Mouse (Mus musculus) hematopoietic stem cell, adult 5-6 weeks (primary cell): Measurements from ENCODE around the gene Gm49369. TPM values are rescaled to one million over a fixed set of nuclear protein-coding genes. Genes with fewer than 3 reads are reported as not detected.
"Not testable (repeated sequence)": the region's sequence is repeated elsewhere in the genome, so short reads cannot be mapped to it uniquely, and the experiment has no call there.

ENCODE experiments used
- ATAC-seq, 2 experiments: fragments of 125-278 bp in 1 of 2; replicated peaks in 1 of 2; 2 replicates each; pipeline ENCODE4 v1.8.0; 2016 to 2017; ENCODE audit warnings: inconsistent platforms in 2 of 2, mild to moderate bottlenecking in 2 of 2, moderate number of reproducible peaks in 2 of 2, low read depth in 1 of 2, moderate TSS enrichment in 1 of 2; ENCODE audit not compliant: low FRiP score in 2 of 2, poor library complexity in 2 of 2, severe bottlenecking in 2 of 2, insufficient read depth in 1 of 2, low TSS enrichment in 1 of 2
- total RNA-seq: library from RNA; stranded (forward); fragments of 172-1452, 232-1000 nt; gene quantifications from 2 replicates; pipeline ENCODE4 v1.2.3, GENCODE M21; 2017

The Gm49369 gene
- 18.0 and 43.2 TPM in 2 replicates for total RNA-seq

DNA sequence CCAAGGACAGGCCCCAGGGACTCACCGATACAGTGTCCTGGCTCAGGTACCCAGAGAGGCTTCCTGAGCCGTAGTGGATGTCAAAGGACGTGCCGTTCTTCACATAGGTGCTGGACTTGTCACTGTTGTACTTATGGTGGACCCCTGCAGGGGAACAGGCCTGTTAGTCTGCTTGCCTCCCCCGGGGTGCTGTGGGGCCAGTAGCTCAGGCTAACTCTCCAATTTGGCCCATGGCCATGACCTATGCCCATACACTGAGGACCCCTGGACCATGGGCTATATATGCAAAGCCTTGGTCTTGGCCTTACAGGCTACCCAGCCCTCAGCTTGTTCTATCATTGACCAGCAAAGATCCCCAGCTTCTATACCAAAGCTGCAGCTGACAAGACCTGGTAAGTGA is at the start of gene Gm49369:
Gene Gm49369 (minus strand): TSS at position 101 of the 400 bp plus-strand sequence.
- ATAC-seq, result no peak

DNA sequence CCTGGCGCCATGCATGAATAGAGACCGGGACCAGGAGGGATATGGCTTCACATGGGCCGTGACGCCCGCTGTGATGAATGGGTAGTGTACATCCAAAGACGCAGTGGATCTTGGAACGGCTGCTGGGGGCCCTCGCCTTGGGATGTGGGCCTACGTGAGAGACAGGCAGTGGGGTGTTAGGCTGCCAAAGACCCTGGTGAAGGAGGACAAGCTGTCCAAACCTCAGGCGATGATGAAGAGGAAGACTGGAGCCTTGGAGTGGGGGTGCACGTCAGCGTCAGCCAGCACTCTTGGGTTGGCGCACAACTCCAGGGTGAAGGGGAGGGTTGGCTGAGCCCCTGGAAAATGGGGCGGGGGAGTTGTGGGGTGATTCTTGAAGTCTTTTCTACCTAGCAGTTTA is 48.6 kb upstream of the Gm49369 start:
- ATAC-seq, result no peak

GRCm38 (mm10) chr7:142430160-142430678 is 47.8 kb upstream of the Gm49369 start:
- ATAC-seq, result peak; percentile 15 to 44; a peak in 3 of 4 replicates

- peak; percentile 40 to 48; a peak in 3 of 4 replicates for ATAC-seq
Observed at GRCm38 (mm10) chr7:142428213-142428612, 45.7 kb upstream of the Gm49369 start.

- ATAC-seq, result no peak
Observed at GRCm38 (mm10) chr7:142425641-142426213, 43.3 kb upstream of the Gm49369 start.

GRCm38 (mm10) chr7:142421826-142422225 is 39.4 kb upstream of the Gm49369 start:
- ATAC-seq, result no peak

DNA sequence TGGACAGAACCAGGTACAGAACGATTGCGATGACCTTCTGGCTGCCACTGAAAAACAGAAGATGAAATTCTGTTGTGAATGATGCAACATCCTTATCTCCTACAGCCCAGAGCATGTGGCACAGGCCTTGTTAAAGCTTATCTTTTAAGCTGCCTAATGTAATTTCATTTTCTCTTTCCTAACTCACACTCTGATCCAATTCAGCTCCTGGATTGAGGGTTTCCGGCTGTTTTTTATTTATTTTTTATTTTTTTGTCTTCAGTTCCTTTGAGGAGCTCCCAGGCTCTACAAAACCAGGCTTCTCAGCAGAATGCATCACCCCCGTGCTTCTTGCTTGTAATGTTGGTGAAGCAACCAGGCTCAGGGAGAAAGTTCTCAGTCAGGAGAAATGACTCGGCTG is 37.4 kb upstream of the Gm49369 start:
- ATAC-seq, result peak in 1 of 2 experiments; percentile 21; a peak in 1 of 4 replicates

GRCm38 (mm10) chr7:142418679-142419078 is 36.2 kb upstream of the Gm49369 start:
- ATAC-seq, result no peak; a peak in 1 of 4 replicates

GRCm38 (mm10) chr7:142418027-142418426 is 35.6 kb upstream of the Gm49369 start:
- ATAC-seq, result no peak

DNA sequence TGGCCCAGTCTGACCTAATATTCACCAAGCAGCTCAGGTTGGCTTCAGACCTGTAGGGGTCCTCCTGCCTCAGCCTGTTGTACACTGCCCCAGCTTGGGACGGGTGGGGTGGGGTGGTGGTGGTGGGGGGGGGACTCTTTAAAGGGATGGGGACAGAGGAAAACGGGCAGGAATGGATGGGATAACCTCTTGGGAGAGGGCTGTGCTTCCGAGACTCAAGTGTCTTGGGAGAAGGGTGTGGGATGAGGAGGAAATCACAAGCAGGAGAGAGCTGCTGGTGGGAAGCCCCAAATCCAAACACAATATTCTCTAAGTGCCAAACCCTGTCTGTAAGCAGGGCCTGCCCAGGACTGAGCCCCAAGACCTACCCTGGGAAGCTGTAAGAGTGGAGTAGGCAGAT is 33.8 kb upstream of the Gm49369 start:
- ATAC-seq, result no peak

GRCm38 (mm10) chr7:142415314-142415713 is 32.8 kb upstream of the Gm49369 start:
- ATAC-seq, result no peak

DNA sequence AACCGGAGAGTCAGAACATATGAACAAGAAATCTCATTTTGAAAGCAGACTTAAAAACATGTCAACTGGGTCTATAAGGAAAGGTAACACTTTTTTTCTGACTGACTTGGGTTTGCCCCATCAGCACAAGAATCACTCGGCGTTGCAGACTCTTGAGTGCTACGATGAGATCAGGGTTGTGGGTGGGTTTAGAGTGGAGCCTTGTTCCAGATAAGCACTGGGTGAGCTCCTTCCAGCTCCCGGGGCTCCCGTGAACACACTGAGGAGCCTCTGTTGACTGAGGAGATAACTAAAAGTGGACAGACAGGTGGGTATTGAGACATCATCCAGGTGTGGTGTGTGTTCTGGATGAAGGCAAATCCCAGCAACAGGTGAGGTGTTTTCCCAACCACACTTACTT is 30.8 kb upstream of the Gm49369 start:
- ATAC-seq, result no peak

GRCm38 (mm10) chr7:142409603-142410002 is 27.1 kb upstream of the Gm49369 start:
- ATAC-seq, result no peak

DNA sequence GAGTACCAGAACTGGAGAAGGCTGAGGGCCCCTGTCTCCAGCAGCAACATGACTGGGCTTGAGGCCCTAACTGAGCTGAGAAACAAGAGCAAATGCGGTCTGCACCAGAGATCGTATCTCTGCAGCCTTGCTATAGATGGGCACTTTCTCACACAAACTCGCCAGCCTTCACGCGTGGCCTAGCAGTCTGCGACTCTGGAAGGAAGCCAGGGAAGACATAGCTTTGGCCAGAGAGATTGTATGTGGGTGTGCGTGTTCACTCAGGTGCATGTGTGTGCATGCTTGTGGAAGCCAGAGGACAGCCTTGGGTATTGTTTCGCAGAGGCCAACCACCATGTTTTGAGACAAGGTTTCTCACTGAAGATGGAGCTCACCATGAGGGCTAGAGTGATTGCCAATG is 26.2 kb upstream of the Gm49369 start:
- no peak for ATAC-seq

GRCm38 (mm10) chr7:142407935-142408334 is 25.5 kb upstream of the Gm49369 start:
- ATAC-seq, result no peak

- not testable (repeated sequence) for ATAC-seq
Observed at GRCm38 (mm10) chr7:142405134-142405533, 22.7 kb upstream of the Gm49369 start.

DNA sequence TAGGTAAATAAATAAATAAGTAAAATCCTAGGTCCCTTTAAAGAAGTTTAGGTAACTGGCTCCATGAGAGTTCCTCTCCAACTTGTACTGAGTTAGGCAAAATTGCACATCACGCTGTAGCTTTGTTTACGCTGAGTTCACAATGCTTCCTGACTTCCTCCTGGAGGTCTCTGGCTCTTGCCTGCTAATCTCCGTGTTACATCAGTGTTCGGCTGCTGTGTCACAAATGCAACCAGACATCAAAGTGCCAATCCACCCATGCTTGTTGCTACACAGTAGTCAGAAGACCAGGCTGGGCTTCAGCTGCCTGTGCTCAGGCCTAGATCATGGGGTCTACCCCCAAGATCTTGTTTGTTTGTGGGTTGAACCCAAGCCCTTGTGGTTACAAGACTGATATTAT is 21.1 kb upstream of the Gm49369 start:
- ATAC-seq, result peak; percentile 13 to 61; a peak in 2 of 4 replicates

DNA sequence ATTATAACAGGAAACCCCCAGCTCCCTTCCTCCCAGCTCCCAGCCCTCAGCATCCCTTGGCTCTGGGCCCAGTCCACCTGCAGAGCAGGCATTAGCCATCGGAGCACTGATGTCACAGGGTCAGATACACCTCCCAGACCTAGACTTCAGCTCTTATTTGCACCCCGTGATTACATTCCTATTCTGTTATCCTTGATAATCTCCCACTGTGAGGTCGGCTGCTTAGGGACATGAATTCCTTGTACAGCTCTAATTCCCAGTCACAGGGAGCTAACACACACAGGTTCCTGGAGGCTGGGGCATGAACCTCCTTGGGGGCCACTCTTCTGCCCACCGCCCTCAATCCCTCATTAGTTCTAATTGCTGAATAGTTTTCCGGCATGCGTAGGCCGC is 18.3 kb upstream of the Gm49369 start:
- ATAC-seq, result no peak

GRCm38 (mm10) chr7:142400112-142400749 is 17.8 kb upstream of the Gm49369 start:
- no peak for ATAC-seq
